Mouse (Mus musculus) lung, adult 2 months (tissue): ENCODE data around the gene Itk. TPM values are rescaled to one million over a fixed set of nuclear protein-coding genes. Genes with fewer than 3 reads are reported as not detected.

Experiments used
- DNase-seq: peaks from one replicate; pipeline ENCODE4 v3.0.0; 2022
- H3K4me1 ChIP-seq: fragments of 200-500 bp; 2 replicates; pipeline ENCODE4 v1.6.1; 2011; ENCODE audit warnings: low read length; ENCODE audit not compliant: control insufficient read depth, insufficient read depth
- H3K4me3 ChIP-seq: fragments of 200-500 bp; replicated peaks from 2 replicates; pipeline ENCODE3; 2011; ENCODE audit warnings: low read depth, mild to moderate bottlenecking, control low read depth, low read length; ENCODE audit errors: extremely low read depth
- CTCF ChIP-seq: fragments of 200-500 bp; IDR thresholded peaks from 2 replicates; pipeline ENCODE4 v1.5.1; 2011; ENCODE audit warnings: mild to moderate bottlenecking, low read length, control low read depth; ENCODE audit not compliant: insufficient read depth
- POLR2A ChIP-seq: fragments of 200-500 bp; IDR thresholded peaks from 2 replicates; pipeline ENCODE4 v1.6.1; 2011; ENCODE audit warnings: low read depth, mild to moderate bottlenecking, control low read depth, low read length, borderline replicate concordance; ENCODE audit errors: extremely low read depth
- WGBS: fragments of 180-500 bp; shearing (Covaris S2); methylation state at CpG from one replicate; pipeline ENCODE4 v1.1.7; 2018; 5-methylcytosine and 5-hydroxymethylcytosine counted together
- polyA plus RNA-seq: library from polyadenylated mRNA; depleted of rRNA; stranded (reverse); fragments of >200 nt; gene quantifications from 2 replicates; pipeline ENCODE4 v1.2.3, GENCODE M21; 2012

The Itk gene
- polyA plus RNA-seq, 1 experiment: 1.7 TPM

GRCm38 (mm10) chr11:46304093-46304492, 85.2 kb downstream of the Itk start:
- TF ChIP-seq POLR2A (no peak), CTCF (no peak)
- 72% methylated on average over 10 of the region's 10 CpGs for WGBS
- H3K4me1 ChIP-seq: no peaks in the 10 kb centered on the region
- no peak for DNase-seq
- no peak overlapping the region for H3K4me3 ChIP-seq

GRCm38 (mm10) chr11:46302471-46302870, 86.8 kb downstream of the Itk start:
- DNase-seq: no peak
- Histone ChIP-seq H3K4me1 (no peaks in the 10 kb centered on the region), H3K4me3 (no peak overlapping the region)
- TF ChIP-seq POLR2A (no peak), CTCF (no peak)
- WGBS: 86% methylated on average over 9 of the region's 9 CpGs

- DNase-seq: no peak
- no peak for TF ChIP-seq POLR2A
- TF ChIP-seq CTCF: no peak
- Histone ChIP-seq H3K4me1 (no peaks in the 10 kb centered on the region), H3K4me3 (no peak overlapping the region)
- WGBS: 90% methylated on average over 23 of the region's 23 CpGs
Observed at GRCm38 (mm10) chr11:46301579-46302248, 87.6 kb downstream of the Itk start.

- H3K4me3 ChIP-seq: no peak overlapping the region
- DNase-seq: no peak
- no peaks in the 10 kb centered on the region for H3K4me1 ChIP-seq
- TF ChIP-seq POLR2A (no peak), CTCF (no peak)
- 70% methylated on average over 6 of the region's 6 CpGs for WGBS
Observed at GRCm38 (mm10) chr11:46299901-46300300, 89.4 kb downstream of the Itk start.

GRCm38 (mm10) chr11:46298889-46299785, 90.2 kb downstream of the Itk start:
- Histone ChIP-seq H3K4me1 (no peaks in the 10 kb centered on the region), H3K4me3 (no peak overlapping the region)
- 48% methylated on average over 13 of the region's 13 CpGs for WGBS
- no peak for DNase-seq
- TF ChIP-seq CTCF (no peak), POLR2A (no peak)

GRCm38 (mm10) chr11:46294390-46294789, 94.9 kb downstream of the Itk start:
- WGBS: 83% methylated on average over 11 of the region's 11 CpGs
- no peak for DNase-seq

GRCm38 (mm10) chr11:46293491-46293890, 95.8 kb downstream of the Itk start:
- Histone ChIP-seq H3K4me3 (no peak overlapping the region), H3K4me1 (no peaks in the 10 kb centered on the region)
- TF ChIP-seq CTCF (no peak), POLR2A (no peak)
- 84% methylated on average over 5 of the region's 5 CpGs for WGBS
- no peak for DNase-seq

More at GRCm38 (mm10) chr11:46294390-46294789, 94.9 kb downstream of the Itk start:
- TF ChIP-seq CTCF (no peak), POLR2A (no peak)
- Histone ChIP-seq H3K4me1 (no peaks in the 10 kb centered on the region), H3K4me3 (no peak overlapping the region)

GRCm38 (mm10) chr11:46290988-46291405, 98.3 kb downstream of the Itk start:
- Histone ChIP-seq H3K4me1 (no peaks in the 10 kb centered on the region), H3K4me3 (no peak overlapping the region)
- WGBS: 27% methylated on average over 10 of the region's 10 CpGs
- TF ChIP-seq POLR2A (no peak), CTCF (no peak)
- no peak for DNase-seq

GRCm38 (mm10) chr11:46289561-46289960, 99.8 kb downstream of the Itk start:
- no peak for DNase-seq
- no peak for TF ChIP-seq CTCF
- TF ChIP-seq POLR2A: no peak
- H3K4me3 ChIP-seq: no peak overlapping the region
- WGBS: 86% methylated on average over 9 of the region's 9 CpGs
- H3K4me1 ChIP-seq: no peaks in the 10 kb centered on the region
